Mouse (Mus musculus) neural tube, embryonic 12.5 days (tissue): ENCODE data around the gene Lemd2. TPM values are rescaled to one million over a fixed set of nuclear protein-coding genes. Genes with fewer than 3 reads are reported as not detected.

Source experiments
- ATAC-seq: fragments of 200-750 bp; cut with Nextera tagmentation; 2 replicates; pipeline ENCODE4 v1.8.0; 2017; ENCODE audit warnings: low read depth, mild to moderate bottlenecking, moderate TSS enrichment, moderate library complexity; ENCODE audit not compliant: low FRiP score
- H3K27ac ChIP-seq: fragments of 300-500 bp; sonication (generic); 2 replicates; pipeline ENCODE4 v1.5.1; 2016
- H3K27me3 ChIP-seq: fragments of 300-500 bp; sonication (generic); replicated peaks from 2 replicates; pipeline ENCODE4 v1.6.1; 2016; ENCODE audit warnings: mild to moderate bottlenecking
- H3K36me3 ChIP-seq: fragments of 300-500 bp; sonication (generic); 2 replicates; pipeline ENCODE4 v1.6.1; 2016; ENCODE audit warnings: mild to moderate bottlenecking
- H3K4me1 ChIP-seq: fragments of 300-500 bp; sonication (generic); 2 replicates; pipeline ENCODE4 v1.6.1; 2016
- H3K4me2 ChIP-seq: fragments of 300-500 bp; sonication (generic); replicated peaks from 2 replicates; pipeline ENCODE4 v1.6.1; 2016; ENCODE audit warnings: mild to moderate bottlenecking
- H3K4me3 ChIP-seq: fragments of 300-500 bp; sonication (generic); 2 replicates; pipeline ENCODE4 v1.5.1; 2016
- H3K9ac ChIP-seq: fragments of 300-500 bp; sonication (generic); 2 replicates; pipeline ENCODE4 v1.6.1; 2016; ENCODE audit warnings: mild to moderate bottlenecking
- H3K9me3 ChIP-seq: fragments of 300-500 bp; sonication (generic); 2 replicates; pipeline ENCODE4 v1.6.1; 2016; ENCODE audit warnings: mild to moderate bottlenecking
- WGBS: fragments of 180-500 bp; shearing (Covaris S2); methylation state at CpG from one replicate; pipeline ENCODE4 v1.1.7; 2016; 5-methylcytosine and 5-hydroxymethylcytosine counted together
- polyA plus RNA-seq: library from polyadenylated mRNA; unstranded; fragments of >200 nt; fragmentation: Nextera tagmentation; extraction: Ambion mirVana; gene quantifications from 2 replicates; pipeline ENCODE4 v1.2.1, GENCODE M21; 2016

Gene Lemd2
- polyA plus RNA-seq, 1 experiment from 2014 or later, result 34.5 TPM

- 48% methylated on average over 8 of the region's 8 CpGs for WGBS
- Histone ChIP-seq H3K9me3 (no peaks in the 10 kb centered on the region), H3K4me1 (peaks cover 18% of the 10 kb centered on the region), H3K27me3 (no peaks in the 10 kb centered on the region), H3K36me3 (no peaks in the 10 kb centered on the region), H3K27ac (no peak overlapping the region), H3K4me3 (no peak overlapping the region), H3K9ac (no peak overlapping the region), H3K4me2 (no peak overlapping the region)
- ATAC-seq, result no peak
Observed at GRCm38 (mm10) chr17:27165054-27165773, 39.1 kb downstream of the Lemd2 start.

GRCm38 (mm10) chr17:27160905-27161304 is 43.4 kb downstream of the Lemd2 start:
- Histone ChIP-seq H3K9ac (no peak overlapping the region), H3K9me3 (no peaks in the 10 kb centered on the region), H3K4me1 (peaks cover 15% of the 10 kb centered on the region; the same call in 1 of the 2 replicates), H3K36me3 (no peaks in the 10 kb centered on the region), H3K4me3 (no peak overlapping the region), H3K4me2 (no peak overlapping the region), H3K27ac (no peak overlapping the region), H3K27me3 (no peaks in the 10 kb centered on the region)
- 77% methylated on average over 4 of the region's 4 CpGs for WGBS
- no peak for ATAC-seq

- Histone ChIP-seq H3K9ac (no peak overlapping the region), H3K27me3 (no peaks in the 10 kb centered on the region), H3K4me1 (0 out of 2 replicates have a peak, but pooled peaks cover 9% of the 10 kb centered on the region), H3K36me3 (no peaks in the 10 kb centered on the region), H3K4me2 (no peak overlapping the region), H3K9me3 (no peaks in the 10 kb centered on the region), H3K4me3 (no peak overlapping the region), H3K27ac (no peak overlapping the region)
- no peak for ATAC-seq
- WGBS, result 79% methylated on average over 7 of the region's 7 CpGs
Observed at GRCm38 (mm10) chr17:27159169-27159568, 45.1 kb downstream of the Lemd2 start.

GRCm38 (mm10) chr17:27158439-27158838 is 45.8 kb downstream of the Lemd2 start:
- Histone ChIP-seq H3K4me1 (peaks cover 11% of the 10 kb centered on the region; the same call in 1 of the 2 replicates), H3K4me2 (no peak overlapping the region), H3K9me3 (no peaks in the 10 kb centered on the region), H3K4me3 (no peak overlapping the region), H3K27ac (no peak overlapping the region), H3K36me3 (no peaks in the 10 kb centered on the region), H3K27me3 (no peaks in the 10 kb centered on the region), H3K9ac (no peak overlapping the region)
- 83% methylated on average over 6 of the region's 6 CpGs for WGBS
- ATAC-seq, result no peak

GRCm38 (mm10) chr17:27155752-27156151 is 48.5 kb downstream of the Lemd2 start:
- H3K4me3 ChIP-seq, result no peak overlapping the region
- ATAC-seq, result no peak
- H3K27ac ChIP-seq, result no peak overlapping the region
- whole genome bisulfite sequencing, result 68% methylated on average over 8 of the region's 8 CpGs
- H3K4me2 ChIP-seq, result no peak overlapping the region
- H3K4me1 ChIP-seq, result peaks cover 13% of the 10 kb centered on the region; the same call in 1 of the 2 replicates
- H3K36me3 ChIP-seq, result no peaks in the 10 kb centered on the region
- no peak overlapping the region for H3K9ac ChIP-seq
- H3K27me3 ChIP-seq, result no peaks in the 10 kb centered on the region
- H3K9me3 ChIP-seq, result no peaks in the 10 kb centered on the region

- no peaks in the 10 kb centered on the region for H3K9me3 ChIP-seq
- H3K36me3 ChIP-seq, result no peaks in the 10 kb centered on the region
- no peak overlapping the region for H3K27ac ChIP-seq
- H3K27me3 ChIP-seq, result no peaks in the 10 kb centered on the region
- no peak overlapping the region for H3K4me2 ChIP-seq
- H3K4me1 ChIP-seq, result peaks cover 13% of the 10 kb centered on the region; the same call in 1 of the 2 replicates
- no peak overlapping the region for H3K9ac ChIP-seq
- 80% methylated on average over 6 of the region's 6 CpGs for WGBS
- H3K4me3 ChIP-seq, result no peak overlapping the region
- no peak for ATAC-seq
Observed at GRCm38 (mm10) chr17:27154881-27155280, 49.4 kb downstream of the Lemd2 start.

- 88% methylated on average over 14 of the region's 14 CpGs for WGBS
- Histone ChIP-seq H3K36me3 (no peaks in the 10 kb centered on the region), H3K4me3 (no peak overlapping the region), H3K4me2 (no peak overlapping the region), H3K27me3 (no peaks in the 10 kb centered on the region), H3K4me1 (peaks cover 15% of the 10 kb centered on the region), H3K27ac (no peak overlapping the region), H3K9me3 (no peaks in the 10 kb centered on the region), H3K9ac (no peak overlapping the region)
- no peak for ATAC-seq
Observed at GRCm38 (mm10) chr17:27154256-27154655, 50.0 kb downstream of the Lemd2 start.

GRCm38 (mm10) chr17:27153773-27154193 is 50.5 kb downstream of the Lemd2 start:
- 59% methylated on average over 9 of the region's 9 CpGs for WGBS
- no peaks in the 10 kb centered on the region for H3K36me3 ChIP-seq
- no peak overlapping the region for H3K4me3 ChIP-seq
- H3K27ac ChIP-seq, result no peak overlapping the region
- H3K9ac ChIP-seq, result no peak overlapping the region
- ATAC-seq, result no peak
- no peak overlapping the region for H3K4me2 ChIP-seq
- no peaks in the 10 kb centered on the region for H3K9me3 ChIP-seq
- no peaks in the 10 kb centered on the region for H3K27me3 ChIP-seq
- H3K4me1 ChIP-seq, result peaks cover 18% of the 10 kb centered on the region

- H3K27me3 ChIP-seq, result no peaks in the 10 kb centered on the region
- no peak for ATAC-seq
- no peak overlapping the region for H3K27ac ChIP-seq
- H3K4me3 ChIP-seq, result no peak overlapping the region
- no peaks in the 10 kb centered on the region for H3K9me3 ChIP-seq
- H3K9ac ChIP-seq, result no peak overlapping the region
- 60% methylated on average over 8 of the region's 8 CpGs for WGBS
- H3K36me3 ChIP-seq, result no peaks in the 10 kb centered on the region
- H3K4me1 ChIP-seq, result peaks cover 23% of the 10 kb centered on the region
- no peak overlapping the region for H3K4me2 ChIP-seq
Observed at GRCm38 (mm10) chr17:27152976-27153723, 51.1 kb downstream of the Lemd2 start.

GRCm38 (mm10) chr17:27151411-27151810 is 52.9 kb downstream of the Lemd2 start:
- Histone ChIP-seq H3K36me3 (no peaks in the 10 kb centered on the region), H3K4me2 (no peak overlapping the region), H3K27ac (no peak overlapping the region), H3K9me3 (no peaks in the 10 kb centered on the region), H3K27me3 (no peaks in the 10 kb centered on the region), H3K4me1 (peaks cover 30% of the 10 kb centered on the region), H3K4me3 (no peak overlapping the region), H3K9ac (no peak overlapping the region)
- 75% methylated on average over 8 of the region's 8 CpGs for WGBS
- no peak for ATAC-seq

GRCm38 (mm10) chr17:27150871-27151270 is 53.4 kb downstream of the Lemd2 start:
- Histone ChIP-seq H3K4me3 (no peak overlapping the region), H3K9ac (no peak overlapping the region), H3K27me3 (no peaks in the 10 kb centered on the region), H3K4me2 (no peak overlapping the region), H3K27ac (no peak overlapping the region), H3K4me1 (peaks cover 35% of the 10 kb centered on the region), H3K36me3 (no peaks in the 10 kb centered on the region), H3K9me3 (no peaks in the 10 kb centered on the region)
- 78% methylated on average over 7 of the region's 7 CpGs for WGBS
- no peak for ATAC-seq

GRCm38 (mm10) chr17:27146323-27146923 is 57.8 kb downstream of the Lemd2 start:
- no peak for ATAC-seq
- no peaks in the 10 kb centered on the region for H3K27me3 ChIP-seq
- peaks cover 46% of the 10 kb centered on the region for H3K4me1 ChIP-seq
- no peak overlapping the region for H3K27ac ChIP-seq
- H3K9ac ChIP-seq, result no peak overlapping the region
- no peaks in the 10 kb centered on the region for H3K9me3 ChIP-seq
- H3K36me3 ChIP-seq, result no peaks in the 10 kb centered on the region
- WGBS, result 17% methylated on average over 8 of the region's 8 CpGs
- H3K4me2 ChIP-seq, result peak overlapping the region; percentile 24
- H3K4me3 ChIP-seq, result no peak overlapping the region
